ENCODE assay signal across 20 mouse cellular contexts in the genomic region with DNA sequence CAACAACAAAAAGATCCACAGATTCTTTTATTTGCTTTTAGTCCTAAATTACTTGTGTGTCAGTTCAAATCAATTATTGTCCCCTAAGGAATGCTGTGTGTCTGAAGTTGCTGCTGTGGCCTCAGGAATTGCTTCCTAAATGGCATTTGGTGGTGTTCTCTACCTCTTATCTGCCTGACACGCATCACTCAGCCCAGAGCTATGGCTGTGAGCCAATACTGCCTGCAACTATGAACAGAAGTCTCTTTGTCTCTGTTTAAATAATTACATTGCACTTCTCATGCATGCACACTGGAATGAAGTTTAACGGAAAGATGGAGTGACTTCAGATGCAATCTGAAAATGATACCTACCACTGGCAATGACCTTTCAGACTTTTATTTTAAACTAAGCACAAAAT.
DNase-seq lines count a peak whose midpoint lies in the region; ATAC-seq and TF ChIP-seq lines count a peak whose summit lies in the region.
"Had no signal": no experiment of that assay in that cellular context is flagged by ENCODE, and none has a peak within 500 bp of the region (broad histone marks: within the 10 kb centered on the region; RNA-seq: fewer than 3 reads in every experiment).

No protein-coding gene starts in this region.

- H3K4me2 ChIP-seq in forebrain, embryonic 14.5 days (ENCODE audit: low read length) = no peak overlapping the region
- no peak overlapping the region for H3K4me2 ChIP-seq in forebrain, embryonic 16.5 days (ENCODE audit: low read length)
- no peak overlapping the region for H3K4me2 ChIP-seq in limb, embryonic 14.5 days (replicated peaks; ENCODE audit: low read depth, low read length, severe bottlenecking)
- H3K4me2 ChIP-seq: embryonic facial prominence, embryonic 15.5 days; heart, embryonic 13.5 days; hindbrain, embryonic 13.5 days; liver, embryonic 13.5 days; midbrain, embryonic 11.5 days had no signal

- no peaks in the 10 kb centered on the region for H3K27me3 ChIP-seq in forebrain, embryonic 14.5 days (replicated peaks; ENCODE audit: control insufficient read depth, insufficient read depth, low read length)
- no peaks in the 10 kb centered on the region for H3K27me3 ChIP-seq in forebrain, embryonic 16.5 days (replicated peaks; ENCODE audit: control insufficient read depth, insufficient read depth, low read length)
- H3K27me3 ChIP-seq in limb, embryonic 14.5 days (ENCODE audit: control insufficient read depth, insufficient read depth, low read length) = no peaks in the 10 kb centered on the region
- no peaks in the 10 kb centered on the region for H3K27me3 ChIP-seq in limb, embryonic 10.5 days (ENCODE audit: low read depth, poor library complexity, severe bottlenecking)
- H3K27me3 ChIP-seq: embryonic facial prominence, embryonic 15.5 days; heart, embryonic 13.5 days; hindbrain, embryonic 13.5 days; liver, embryonic 13.5 days had no signal

- H3K36me3 ChIP-seq in forebrain, embryonic 14.5 days (ENCODE audit: control insufficient read depth, insufficient read depth, low read length) = no peaks in the 10 kb centered on the region
- no peaks in the 10 kb centered on the region for H3K36me3 ChIP-seq in forebrain, embryonic 16.5 days (ENCODE audit: control insufficient read depth, insufficient read depth)
- no peaks in the 10 kb centered on the region for H3K36me3 ChIP-seq in limb, embryonic 14.5 days (ENCODE audit: control insufficient read depth, insufficient read depth, low read length)
- no peaks in the 10 kb centered on the region for H3K36me3 ChIP-seq in limb, embryonic 10.5 days
- H3K36me3 ChIP-seq: embryonic facial prominence, embryonic 15.5 days; forebrain, embryonic 10.5 days; heart, embryonic 13.5 days; hindbrain, embryonic 13.5 days; liver, embryonic 13.5 days had no signal

- peak; percentile 30 for DNase-seq in forebrain, embryonic 14.5 days (ENCODE audit: low spot score)
- DNase-seq in limb, embryonic 14.5 days (ENCODE audit: low spot score) = peak; percentile 5
- DNase-seq in limb, embryonic 10.5 days (ENCODE audit: low spot score) = no peak
- DNase-seq in Muller cell, postnatal 12 days (ENCODE audit: inconsistent ontology term) = peak; percentile 65
- peak; percentile 25 for DNase-seq in retina, embryonic 14.5 days (ENCODE audit: low spot score)
- DNase-seq in urinary bladder, adult 18-20 months (ENCODE audit: low spot score in 2 of 2) = no peak
- DNase-seq: cerebellum, postnatal 36 days; gastrocnemius, postnatal 25 days; liver, embryonic 13.5 days; lung, postnatal 36 days; thymus, postnatal 36 days had no signal

- H3K27ac ChIP-seq in forebrain, embryonic 14.5 days (ENCODE audit: low read depth, low read length) = no peak overlapping the region
- H3K27ac ChIP-seq in forebrain, embryonic 16.5 days (ENCODE audit: low read length) = no peak overlapping the region
- no peak overlapping the region for H3K27ac ChIP-seq in limb, embryonic 14.5 days (replicated peaks; ENCODE audit: low read depth, low read length)
- H3K27ac ChIP-seq in limb, embryonic 10.5 days = no peak overlapping the region
- H3K27ac ChIP-seq: embryonic facial prominence, embryonic 15.5 days; forebrain, embryonic 10.5 days; heart, embryonic 13.5 days; hindbrain, embryonic 13.5 days; kidney, postnatal 0 days; liver, embryonic 13.5 days; stomach, postnatal 0 days had no signal

- peaks cover 4% of the 10 kb centered on the region for H3K4me1 ChIP-seq in forebrain, embryonic 14.5 days (ENCODE audit: control insufficient read depth, insufficient read depth, low read length)
- peaks cover 3% of the 10 kb centered on the region for H3K4me1 ChIP-seq in forebrain, embryonic 16.5 days (replicated peaks; ENCODE audit: control insufficient read depth, insufficient read depth, low read length)
- no peaks in the 10 kb centered on the region; the same call in 1 of the 2 replicates for H3K4me1 ChIP-seq in limb, embryonic 14.5 days (ENCODE audit: control insufficient read depth, insufficient read depth, low read length)
- H3K4me1 ChIP-seq in limb, embryonic 10.5 days = peaks cover 5% of the 10 kb centered on the region; the same call in 1 of the 2 replicates
- H3K4me1 ChIP-seq: embryonic facial prominence, embryonic 15.5 days; heart, embryonic 13.5 days; liver, embryonic 13.5 days had no signal

- no peaks in the 10 kb centered on the region for H3K9me3 ChIP-seq in forebrain, embryonic 14.5 days (replicated peaks; ENCODE audit: control insufficient read depth, low read length)
- H3K9me3 ChIP-seq in forebrain, embryonic 16.5 days (ENCODE audit: control insufficient read depth, low read length) = no peaks in the 10 kb centered on the region
- no peaks in the 10 kb centered on the region for H3K9me3 ChIP-seq in limb, embryonic 14.5 days (ENCODE audit: control insufficient read depth, low read length)
- no peaks in the 10 kb centered on the region for H3K9me3 ChIP-seq in limb, embryonic 10.5 days (replicated peaks)
- H3K9me3 ChIP-seq: embryonic facial prominence, embryonic 15.5 days; forebrain, embryonic 10.5 days; heart, embryonic 13.5 days; hindbrain, embryonic 13.5 days; liver, embryonic 13.5 days had no signal

- no peak for ATAC-seq in forebrain, embryonic 14.5 days
- no peak for ATAC-seq in forebrain, embryonic 16.5 days
- ATAC-seq in limb, embryonic 14.5 days (ENCODE audit: low FRiP score, low read depth) = no peak
- ATAC-seq: intestine, embryonic 16.5 days had no signal

- H3K9ac ChIP-seq in forebrain, embryonic 14.5 days (ENCODE audit: low read length) = no peak overlapping the region
- H3K9ac ChIP-seq in forebrain, embryonic 16.5 days (replicated peaks; ENCODE audit: low read depth, low read length) = no peak overlapping the region
- no peak overlapping the region for H3K9ac ChIP-seq in limb, embryonic 14.5 days (ENCODE audit: low read depth, low read length, severe bottlenecking)
- H3K9ac ChIP-seq: embryonic facial prominence, embryonic 15.5 days; heart, embryonic 13.5 days; hindbrain, embryonic 13.5 days; liver, embryonic 13.5 days had no signal

- WGBS in forebrain, embryonic 14.5 days = 21% methylated on average over 2 of the region's 2 CpGs
- 10% methylated on average over 2 of the region's 2 CpGs for WGBS in forebrain, embryonic 16.5 days
- 33% methylated on average over 2 of the region's 2 CpGs for WGBS in limb, embryonic 14.5 days
- WGBS in limb, embryonic 10.5 days = 68% methylated on average over 2 of the region's 2 CpGs

- H3K4me3 ChIP-seq in forebrain, embryonic 14.5 days (ENCODE audit: low read depth, low read length) = no peak overlapping the region
- no peak overlapping the region for H3K4me3 ChIP-seq in forebrain, embryonic 16.5 days (replicated peaks; ENCODE audit: low read length)
- H3K4me3 ChIP-seq in limb, embryonic 14.5 days (replicated peaks; ENCODE audit: low read length) = no peak overlapping the region
- H3K4me3 ChIP-seq in limb, embryonic 10.5 days = no peak overlapping the region
- H3K4me3 ChIP-seq: embryonic facial prominence, embryonic 15.5 days; forebrain, embryonic 10.5 days; heart, embryonic 13.5 days; hindbrain, embryonic 13.5 days; liver, embryonic 13.5 days had no signal

- no peak for TF ChIP-seq POLR2A in limb, embryonic 14.5 days (IDR thresholded peaks at IDR 0.05; ENCODE audit: borderline replicate concordance, extremely low read depth, insufficient read depth, insufficient read length)

Comparison
In these comparisons a context has a peak if more than half of its experiments do, and no peak if none do; other contexts are left out.
1. DNase-seq: peak in forebrain, embryonic 14.5 days (single experiment), limb, embryonic 14.5 days (single experiment), Muller cell, postnatal 12 days (single experiment) and retina, embryonic 14.5 days (single experiment); none in limb, embryonic 10.5 days (single experiment) and urinary bladder, adult 18-20 months (0 of 2).